Mouse (Mus musculus) midbrain, embryonic 12.5 days (tissue): ENCODE results near the gene Gprin2. TPM values are rescaled to one million over a fixed set of nuclear protein-coding genes. Genes with fewer than 3 reads are reported as not detected.

Experiments used
- ATAC-seq: fragments of 200-750 bp; cut with Nextera tagmentation; 2 replicates; pipeline ENCODE4 v1.8.0; 2017; ENCODE audit warnings: low read depth, moderate TSS enrichment, moderate library complexity; ENCODE audit not compliant: low FRiP score
- H3K27ac ChIP-seq: fragments of 300-500 bp; sonication (generic); replicated peaks from 2 replicates; pipeline ENCODE4 v1.5.1; 2016; ENCODE audit warnings: mild to moderate bottlenecking
- H3K27me3 ChIP-seq: fragments of 300-500 bp; sonication (generic); 2 replicates; pipeline ENCODE4 v1.6.1; 2016; ENCODE audit warnings: mild to moderate bottlenecking
- H3K36me3 ChIP-seq: fragments of 300-500 bp; sonication (generic); 2 replicates; pipeline ENCODE4 v1.6.1; 2016
- H3K4me1 ChIP-seq: fragments of 300-500 bp; sonication (generic); 2 replicates; pipeline ENCODE4 v1.6.1; 2016
- H3K4me2 ChIP-seq: fragments of 300-500 bp; sonication (generic); replicated peaks from 2 replicates; pipeline ENCODE4 v1.6.1; 2016; ENCODE audit warnings: mild to moderate bottlenecking, moderate library complexity
- H3K4me3 ChIP-seq: fragments of 300-500 bp; sonication (generic); 2 replicates; pipeline ENCODE4 v1.5.1; 2016; ENCODE audit warnings: mild to moderate bottlenecking
- H3K9ac ChIP-seq: fragments of 300-500 bp; sonication (generic); replicated peaks from 2 replicates; pipeline ENCODE4 v1.6.1; 2016; ENCODE audit warnings: mild to moderate bottlenecking, moderate library complexity
- H3K9me3 ChIP-seq: fragments of 300-500 bp; sonication (generic); 2 replicates; pipeline ENCODE4 v1.6.1; 2016; ENCODE audit warnings: mild to moderate bottlenecking
- WGBS: fragments of 180-500 bp; shearing (Covaris S2); methylation state at CpG from one replicate; pipeline ENCODE4 v1.1.7; 2016; 5-methylcytosine and 5-hydroxymethylcytosine counted together
- polyA plus RNA-seq: library from polyadenylated mRNA; unstranded; fragments of >200 nt; fragmentation: Nextera tagmentation; extraction: Ambion mirVana; gene quantifications from 2 replicates; pipeline ENCODE4 v1.2.1, GENCODE M21; 2016

Gprin2 gene
- polyA plus RNA-seq: 3.1 and 3.5 TPM in 2 replicates

- peak within 1 kb of the TSS; percentile 56 for H3K27ac ChIP-seq
- H3K27me3 ChIP-seq: peaks cover 22% of the 10 kb centered on the region
- no peaks in the 10 kb centered on the region for H3K9me3 ChIP-seq
- peak within 1 kb of the TSS; percentile 71 for H3K9ac ChIP-seq
- WGBS: 6% methylated on average over 31 of the region's 52 CpGs
- peaks cover 5% of the 10 kb centered on the region for H3K4me1 ChIP-seq
- H3K4me3 ChIP-seq: peak within 1 kb of the TSS; percentile 81
- H3K4me2 ChIP-seq: peak within 1 kb of the TSS; percentile 94
- ATAC-seq: peak; percentile 81
- H3K36me3 ChIP-seq: no peaks in the 10 kb centered on the region
Observed at GRCm38 (mm10) chr14:34201231-34202035, at the start of gene Gprin2. Gene Gprin2, minus strand, starts transcription at chr14:34201653.

DNA sequence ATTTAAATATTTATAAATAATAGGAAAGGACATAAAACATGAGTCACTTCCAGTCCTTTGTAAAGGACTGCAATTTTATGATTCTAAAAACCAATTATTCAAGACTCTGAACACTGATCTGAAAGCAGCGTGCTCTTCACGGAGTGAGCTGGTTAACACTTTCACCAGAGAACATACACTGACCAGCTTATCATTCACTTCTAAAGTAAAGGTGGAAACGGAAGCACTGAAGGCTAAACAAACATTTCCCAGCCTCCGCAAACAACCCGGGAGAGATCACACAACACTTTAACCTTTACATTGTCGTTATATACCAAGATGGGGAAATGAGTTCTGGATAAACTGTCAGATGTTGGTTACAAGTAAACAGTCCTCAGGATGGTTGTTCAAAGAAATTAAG, 39.2 kb upstream of the Gprin2 start:
- no peak overlapping the region for H3K9ac ChIP-seq
- no peaks in the 10 kb centered on the region for H3K27me3 ChIP-seq
- H3K36me3 ChIP-seq: no peaks in the 10 kb centered on the region
- ATAC-seq: no peak
- no peaks in the 10 kb centered on the region for H3K4me1 ChIP-seq
- WGBS: 73% methylated on average over 6 of the region's 6 CpGs
- no peaks in the 10 kb centered on the region for H3K9me3 ChIP-seq
- H3K4me2 ChIP-seq: no peak overlapping the region
- H3K4me3 ChIP-seq: no peak overlapping the region
- no peak overlapping the region for H3K27ac ChIP-seq

DNA sequence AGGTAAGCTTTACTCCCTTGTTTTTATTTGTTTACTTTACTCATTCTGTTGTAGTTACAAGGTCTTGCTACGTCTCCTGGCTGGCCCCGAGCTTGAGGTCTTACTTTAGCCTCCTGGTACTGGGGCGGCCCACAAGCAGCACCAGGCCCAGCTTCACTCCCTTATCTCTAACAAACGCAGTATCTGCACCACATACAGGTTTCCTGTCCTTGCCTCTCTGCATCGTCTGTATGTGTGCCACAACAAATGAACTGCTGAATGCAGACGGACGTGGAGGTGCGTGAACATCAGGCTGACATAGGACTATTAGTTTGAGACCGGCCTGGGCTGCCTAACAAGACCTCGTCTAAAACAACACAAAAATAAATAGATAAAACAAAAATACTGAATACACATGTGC, 38.8 kb upstream of the Gprin2 start:
- no peak overlapping the region for H3K4me3 ChIP-seq
- no peak overlapping the region for H3K9ac ChIP-seq
- no peak for ATAC-seq
- H3K4me1 ChIP-seq: no peaks in the 10 kb centered on the region
- no peaks in the 10 kb centered on the region for H3K36me3 ChIP-seq
- no peak overlapping the region for H3K4me2 ChIP-seq
- no peaks in the 10 kb centered on the region for H3K27me3 ChIP-seq
- H3K9me3 ChIP-seq: no peaks in the 10 kb centered on the region
- 89% methylated on average over 10 of the region's 10 CpGs for WGBS
- no peak overlapping the region for H3K27ac ChIP-seq

GRCm38 (mm10) chr14:34234630-34235380, 33.4 kb upstream of the Gprin2 start:
- WGBS: 3% methylated on average over 16 of the region's 16 CpGs
- peak; percentile 98 for ATAC-seq
- no peak overlapping the region for H3K27ac ChIP-seq

GRCm38 (mm10) chr14:34233846-34234245, 32.4 kb upstream of the Gprin2 start:
- no peak for ATAC-seq
- H3K27me3 ChIP-seq: peaks cover 3% of the 10 kb centered on the region; the same call in 1 of the 2 replicates
- 60% methylated on average over 4 of the region's 4 CpGs for WGBS
- H3K27ac ChIP-seq: no peak overlapping the region
- no peaks in the 10 kb centered on the region for H3K36me3 ChIP-seq
- no peak overlapping the region for H3K4me2 ChIP-seq
- H3K9me3 ChIP-seq: no peaks in the 10 kb centered on the region
- no peak overlapping the region for H3K4me3 ChIP-seq
- H3K9ac ChIP-seq: no peak overlapping the region
- H3K4me1 ChIP-seq: peaks cover 4% of the 10 kb centered on the region; the same call in 1 of the 2 replicates

More at GRCm38 (mm10) chr14:34234630-34235380, 33.4 kb upstream of the Gprin2 start:
- Histone ChIP-seq H3K9ac (peak overlapping the region; percentile 40; the same call in 1 of the 2 replicates), H3K27me3 (peaks cover 3% of the 10 kb centered on the region; the same call in 1 of the 2 replicates), H3K4me1 (peaks cover 4% of the 10 kb centered on the region; the same call in 1 of the 2 replicates), H3K4me3 (peak overlapping the region; percentile 29), H3K4me2 (peak overlapping the region; percentile 62), H3K9me3 (no peaks in the 10 kb centered on the region), H3K36me3 (no peaks in the 10 kb centered on the region)

DNA sequence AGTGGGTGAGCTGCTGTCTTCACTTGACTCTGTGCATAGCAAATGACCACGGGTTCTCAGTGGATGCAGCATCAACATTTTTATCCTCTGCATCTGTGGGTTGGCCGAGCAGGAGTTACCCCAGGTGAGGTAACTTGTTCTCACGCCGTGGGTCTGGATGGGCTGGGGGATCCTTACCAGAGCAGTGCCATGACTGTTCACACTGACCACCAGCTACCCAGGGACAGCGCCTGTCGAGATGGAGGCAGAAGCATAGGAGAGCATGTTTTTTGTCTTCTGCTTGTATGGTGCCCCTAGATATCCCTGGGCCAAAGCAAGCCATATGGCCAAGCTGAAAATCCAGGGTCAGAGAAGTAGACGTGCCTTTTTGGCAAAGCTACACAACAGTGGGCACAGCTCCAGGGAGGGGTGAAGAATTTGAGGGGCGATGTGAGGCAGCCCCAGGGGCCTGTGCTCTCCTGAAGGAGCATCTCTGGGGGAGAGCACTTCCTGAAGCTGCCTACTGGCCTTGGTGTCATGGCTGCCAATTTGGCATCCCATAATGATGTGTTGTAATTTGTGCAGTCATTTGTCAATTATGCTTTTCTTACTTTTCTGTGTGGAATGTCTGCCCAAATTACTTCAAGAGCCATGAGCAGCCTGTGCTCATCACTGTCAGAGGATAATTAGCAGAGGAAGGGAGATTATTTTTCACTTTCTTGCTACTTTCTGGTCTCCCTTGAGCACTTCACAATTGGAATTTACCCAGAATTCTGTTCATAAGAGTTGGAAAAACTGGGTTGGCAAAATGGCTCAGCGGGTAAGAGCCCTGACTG, 31.6 kb upstream of the Gprin2 start:
- no peak overlapping the region for H3K4me3 ChIP-seq
- no peak overlapping the region for H3K9ac ChIP-seq
- H3K27ac ChIP-seq: no peak overlapping the region
- ATAC-seq: no peak
- no peaks in the 10 kb centered on the region for H3K9me3 ChIP-seq
- no peaks in the 10 kb centered on the region for H3K36me3 ChIP-seq
- no peak overlapping the region for H3K4me2 ChIP-seq
- peaks cover 4% of the 10 kb centered on the region; the same call in 1 of the 2 replicates for H3K4me1 ChIP-seq
- WGBS: 88% methylated on average over 9 of the region's 9 CpGs
- peaks cover 3% of the 10 kb centered on the region; the same call in 1 of the 2 replicates for H3K27me3 ChIP-seq

DNA sequence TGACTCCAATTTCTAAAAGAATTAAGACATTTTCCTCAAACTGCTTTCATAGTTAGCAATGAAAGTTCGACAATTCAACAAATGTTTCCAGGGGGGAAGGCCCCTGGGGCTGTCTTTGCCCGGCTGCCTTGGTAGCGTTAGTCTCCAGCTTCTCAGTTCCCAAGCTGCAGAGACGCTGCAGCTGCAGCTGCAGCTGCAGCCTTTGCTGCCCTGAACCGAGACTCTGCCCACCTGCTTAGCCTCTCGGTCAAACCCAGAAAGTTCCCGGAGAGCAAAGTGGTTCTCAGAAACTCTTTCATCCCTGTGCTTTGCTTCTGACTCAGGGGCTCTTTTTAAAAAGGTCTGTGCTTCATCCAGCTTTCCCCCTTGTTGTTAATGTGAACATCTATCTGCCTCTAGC, 30.9 kb upstream of the Gprin2 start:
- Histone ChIP-seq H3K4me3 (no peak overlapping the region), H3K27me3 (peaks cover 3% of the 10 kb centered on the region; the same call in 1 of the 2 replicates), H3K4me1 (peaks cover 4% of the 10 kb centered on the region; the same call in 1 of the 2 replicates), H3K9me3 (no peaks in the 10 kb centered on the region), H3K36me3 (no peaks in the 10 kb centered on the region), H3K9ac (no peak overlapping the region), H3K4me2 (no peak overlapping the region), H3K27ac (no peak overlapping the region)
- WGBS: 42% methylated on average over 7 of the region's 7 CpGs
- no peak for ATAC-seq

DNA sequence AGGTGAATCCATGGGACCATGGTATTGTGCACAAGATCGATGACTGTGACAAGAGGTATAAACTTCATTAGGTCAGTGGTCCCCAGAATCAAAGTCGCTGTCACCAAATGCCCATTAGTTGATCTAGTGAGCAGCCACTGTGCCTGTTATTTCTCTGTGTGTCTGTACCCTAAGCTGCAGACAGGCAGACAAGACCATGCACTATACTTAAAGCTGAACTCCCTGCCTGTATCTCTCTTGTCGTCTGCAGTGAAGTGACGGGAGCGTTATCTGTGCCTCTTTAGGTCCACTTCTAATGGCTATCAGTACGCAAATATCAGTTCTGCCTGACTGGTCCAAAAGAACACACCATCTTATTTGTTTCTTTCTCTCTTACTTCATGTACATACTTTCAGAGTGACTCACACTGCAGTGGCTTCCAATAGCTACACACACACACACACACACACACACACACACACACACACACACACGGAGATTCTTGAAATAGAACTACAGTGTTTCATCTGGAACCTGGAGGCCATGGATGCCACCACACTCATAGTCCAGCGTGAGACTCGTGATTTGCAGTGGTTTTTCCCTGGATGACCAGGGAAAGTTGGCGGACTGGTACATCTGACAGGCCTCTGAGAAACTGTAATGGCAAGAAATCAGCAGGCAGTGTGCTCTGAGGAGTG, 27.5 kb upstream of the Gprin2 start:
- Histone ChIP-seq H3K9me3 (no peaks in the 10 kb centered on the region), H3K4me1 (no peaks in the 10 kb centered on the region), H3K4me3 (no peak overlapping the region), H3K36me3 (no peaks in the 10 kb centered on the region), H3K27ac (no peak overlapping the region), H3K9ac (no peak overlapping the region), H3K4me2 (no peak overlapping the region), H3K27me3 (peaks cover 2% of the 10 kb centered on the region; the same call in 1 of the 2 replicates)
- 88% methylated on average over 10 of the region's 10 CpGs for WGBS
- ATAC-seq: no peak

DNA sequence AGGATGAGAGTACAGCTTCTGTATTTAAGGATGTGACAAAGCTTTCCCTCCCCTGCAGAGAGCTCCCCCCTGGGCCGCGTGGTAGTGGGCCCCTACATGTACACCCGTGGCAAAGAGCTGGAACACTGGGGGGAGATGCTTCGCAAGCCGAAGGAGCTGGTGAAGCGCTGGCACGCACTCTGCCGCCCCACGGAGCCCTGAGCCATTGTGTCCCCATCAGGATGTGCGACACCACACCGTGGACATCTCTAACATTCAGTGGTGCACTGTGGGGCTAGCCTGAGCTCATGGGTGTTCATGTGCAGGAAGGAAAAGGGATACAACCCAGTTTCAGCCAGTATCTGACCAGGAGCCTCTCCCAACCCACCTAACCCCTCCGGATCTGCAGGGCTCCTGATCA, 26.5 kb upstream of the Gprin2 start:
- no peak for ATAC-seq

DNA sequence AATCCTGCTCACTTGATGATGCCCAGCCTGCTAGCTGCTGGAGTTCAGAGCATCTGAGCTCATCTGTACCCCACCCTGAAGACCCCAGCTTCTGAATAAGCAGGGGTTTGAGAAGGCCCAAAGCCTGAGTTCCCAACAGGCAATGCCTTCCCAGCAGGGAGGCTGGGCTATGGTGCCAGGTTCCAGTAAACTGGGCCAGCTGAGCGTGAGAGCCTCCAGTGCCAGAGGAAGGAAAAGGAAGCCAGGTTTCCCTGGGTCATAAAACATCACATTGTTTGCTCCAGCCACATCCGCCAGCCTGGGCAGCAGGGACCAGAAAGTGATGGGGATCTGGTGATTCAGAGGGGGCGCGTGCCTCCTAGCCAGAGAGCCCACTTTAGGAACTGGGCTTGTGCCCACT, 25.1 kb upstream of the Gprin2 start:
- Histone ChIP-seq H3K4me3 (no peak overlapping the region), H3K4me1 (no peaks in the 10 kb centered on the region), H3K27me3 (no peaks in the 10 kb centered on the region), H3K9me3 (no peaks in the 10 kb centered on the region), H3K36me3 (no peaks in the 10 kb centered on the region), H3K4me2 (no peak overlapping the region), H3K9ac (no peak overlapping the region), H3K27ac (no peak overlapping the region)
- 91% methylated on average over 4 of the region's 4 CpGs for WGBS
- no peak for ATAC-seq

More for the DNA sequence above, 26.5 kb upstream of the Gprin2 start:
- H3K9ac ChIP-seq: no peak overlapping the region
- no peaks in the 10 kb centered on the region for H3K4me1 ChIP-seq
- H3K4me2 ChIP-seq: no peak overlapping the region
- 86% methylated on average over 12 of the region's 12 CpGs for WGBS
- H3K27ac ChIP-seq: no peak overlapping the region
- H3K4me3 ChIP-seq: no peak overlapping the region
- no peaks in the 10 kb centered on the region for H3K9me3 ChIP-seq
- no peaks in the 10 kb centered on the region for H3K36me3 ChIP-seq
- H3K27me3 ChIP-seq: no peaks in the 10 kb centered on the region

- Histone ChIP-seq H3K27me3 (peaks cover 3% of the 10 kb centered on the region), H3K27ac (no peak overlapping the region), H3K4me3 (no peak overlapping the region), H3K9me3 (no peaks in the 10 kb centered on the region), H3K4me1 (no peaks in the 10 kb centered on the region), H3K4me2 (no peak overlapping the region), H3K36me3 (no peaks in the 10 kb centered on the region), H3K9ac (no peak overlapping the region)
- ATAC-seq: no peak
- WGBS: 87% methylated on average over 9 of the region's 9 CpGs
Observed at GRCm38 (mm10) chr14:34225986-34226385, 24.5 kb upstream of the Gprin2 start.
